Mouse (Mus musculus): ENCODE results near the gene Eno4. TPM values are rescaled to one million over a fixed set of nuclear protein-coding genes. Genes with fewer than 3 reads are reported as not detected.

Gene Eno4
- polyA plus RNA-seq, 1 experiment from 2014 or later = 2.1 TPM

- Histone ChIP-seq H3K9ac (ENCODE audit: low read depth, low read length) (no peak overlapping the region), H3K36me3 (ENCODE audit: control insufficient read depth, insufficient read depth, low read length) (no peaks in the 10 kb centered on the region), H3K27me3 (replicated peaks; ENCODE audit: control insufficient read depth, insufficient read depth, low read length) (peaks cover 27% of the 10 kb centered on the region), H3K27ac (ENCODE audit: low read depth, low read length) (no peak overlapping the region), H3K4me1 (ENCODE audit: control insufficient read depth, insufficient read depth, low read depth, low read length) (peaks cover 8% of the 10 kb centered on the region; the same call in 1 of the 2 replicates), H3K4me2 (ENCODE audit: low read length) (peak overlapping the region; percentile 41), H3K4me3 (ENCODE audit: low read length) (peak overlapping the region; percentile 5; the same call in 1 of the 2 replicates), H3K9me3 (ENCODE audit: control insufficient read depth, low read length) (no peaks in the 10 kb centered on the region)
- ATAC-seq = no peak
- 49% methylated on average over 5 of the region's 5 CpGs for WGBS
These were observed 36.8 kb downstream of the Eno4 start for GRCm38 (mm10) chr19:58980056-58980440.

DNA sequence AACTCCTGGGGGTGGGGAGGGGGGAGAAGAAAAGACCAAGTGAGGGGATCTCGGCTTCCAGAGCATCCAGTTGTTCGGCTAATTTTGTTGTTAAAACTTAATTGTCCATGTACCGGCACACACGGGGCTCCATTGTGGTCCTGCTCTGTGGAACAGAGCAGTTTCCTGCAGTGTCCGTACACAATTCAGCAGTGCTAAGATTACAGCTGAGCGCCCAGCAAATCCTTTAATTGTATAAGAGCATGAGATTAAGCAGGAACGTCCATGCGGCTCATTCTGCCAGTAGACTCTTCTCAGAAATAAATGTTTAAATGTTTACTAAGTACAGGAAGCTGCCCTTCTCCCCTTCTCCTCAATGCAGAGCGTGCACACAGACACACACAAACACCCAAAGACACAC, 38.3 kb downstream of the Eno4 start:
- no peaks in the 10 kb centered on the region for H3K9me3 ChIP-seq (ENCODE audit: control insufficient read depth, low read length)
- H3K4me3 ChIP-seq (ENCODE audit: low read length) = no peak overlapping the region
- no peak for ATAC-seq
- H3K9ac ChIP-seq (ENCODE audit: low read depth, low read length) = no peak overlapping the region
- H3K4me2 ChIP-seq (ENCODE audit: low read length) = peak overlapping the region; percentile 19; the same call in 1 of the 2 replicates
- no peak overlapping the region for H3K27ac ChIP-seq (ENCODE audit: low read depth, low read length)
- WGBS = 17% methylated on average over 9 of the region's 9 CpGs
- H3K4me1 ChIP-seq (ENCODE audit: control insufficient read depth, insufficient read depth, low read depth, low read length) = peaks cover 8% of the 10 kb centered on the region; the same call in 1 of the 2 replicates
- peaks cover 23% of the 10 kb centered on the region for H3K27me3 ChIP-seq (replicated peaks; ENCODE audit: control insufficient read depth, insufficient read depth, low read length)
- no peaks in the 10 kb centered on the region for H3K36me3 ChIP-seq (ENCODE audit: control insufficient read depth, insufficient read depth, low read length)

DNA sequence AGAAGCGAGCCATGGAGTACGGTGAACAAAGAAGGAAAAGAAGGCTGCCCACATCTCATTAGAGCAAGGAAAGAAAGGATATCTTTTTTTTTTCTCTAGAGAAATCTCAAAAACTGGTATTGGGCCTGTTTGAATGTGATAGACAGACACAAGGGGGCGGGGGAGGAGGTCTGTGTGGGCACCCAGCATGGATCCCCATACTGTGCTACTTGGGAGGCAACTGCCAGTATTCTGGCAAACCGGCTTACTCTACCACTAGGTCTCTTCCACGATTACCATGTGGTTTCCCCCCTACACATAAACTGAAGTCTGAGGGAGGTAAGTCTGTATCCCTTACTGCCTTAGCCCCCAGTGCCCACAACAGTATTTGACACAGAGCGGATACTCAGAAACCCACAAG, 59.6 kb downstream of the Eno4 start:
- H3K4me3 ChIP-seq (ENCODE audit: low read length) = no peak overlapping the region
- H3K36me3 ChIP-seq (ENCODE audit: control insufficient read depth, insufficient read depth, low read length) = peaks cover 10% of the 10 kb centered on the region
- no peak overlapping the region for H3K27ac ChIP-seq (ENCODE audit: low read depth, low read length)
- no peak for ATAC-seq
- no peaks in the 10 kb centered on the region for H3K9me3 ChIP-seq (ENCODE audit: control insufficient read depth, low read length)
- no peak overlapping the region for H3K9ac ChIP-seq (ENCODE audit: low read depth, low read length)
- no peak overlapping the region for H3K4me2 ChIP-seq (ENCODE audit: low read length)
- no peaks in the 10 kb centered on the region for H3K4me1 ChIP-seq (ENCODE audit: control insufficient read depth, insufficient read depth, low read depth, low read length)
- H3K27me3 ChIP-seq (replicated peaks; ENCODE audit: control insufficient read depth, insufficient read depth, low read length) = no peaks in the 10 kb centered on the region
- 81% methylated on average over 6 of the region's 6 CpGs for WGBS

GRCm38 (mm10) chr19:59006577-59007340, 63.5 kb downstream of the Eno4 start:
- WGBS = 40% methylated on average over 15 of the region's 15 CpGs
- Histone ChIP-seq H3K9ac (ENCODE audit: low read depth, low read length) (no peak overlapping the region), H3K9me3 (ENCODE audit: control insufficient read depth, low read length) (no peaks in the 10 kb centered on the region), H3K27ac (ENCODE audit: low read depth, low read length) (no peak overlapping the region), H3K4me3 (ENCODE audit: low read length) (no peak overlapping the region), H3K4me2 (ENCODE audit: low read length) (no peak overlapping the region), H3K4me1 (ENCODE audit: control insufficient read depth, insufficient read depth, low read depth, low read length) (no peaks in the 10 kb centered on the region), H3K36me3 (ENCODE audit: control insufficient read depth, insufficient read depth, low read length) (peaks cover 12% of the 10 kb centered on the region), H3K27me3 (replicated peaks; ENCODE audit: control insufficient read depth, insufficient read depth, low read length) (no peaks in the 10 kb centered on the region)
- peak; percentile 77; the same call in 1 of the 2 replicates for ATAC-seq

DNA sequence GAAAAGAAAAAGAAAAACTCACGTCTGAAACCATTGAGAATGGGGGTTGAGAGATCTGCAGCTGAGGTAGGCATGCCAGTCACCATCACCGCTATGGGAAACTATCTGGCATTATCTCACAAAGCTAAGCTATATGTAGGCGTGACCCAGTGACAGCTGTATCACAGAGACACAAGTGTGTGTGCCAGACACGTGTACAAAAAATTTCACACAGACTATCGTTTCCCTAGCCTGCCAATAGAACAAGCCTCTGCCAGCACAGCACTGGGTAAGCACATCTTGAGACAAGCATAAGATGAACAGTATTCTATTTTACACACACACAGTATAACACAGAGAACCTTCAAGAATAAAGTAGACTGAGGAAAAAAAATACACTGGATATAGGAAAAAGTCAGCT, 67.6 kb downstream of the Eno4 start:
- no peak overlapping the region for H3K4me3 ChIP-seq (ENCODE audit: low read length)
- no peaks in the 10 kb centered on the region for H3K9me3 ChIP-seq (ENCODE audit: control insufficient read depth, low read length)
- H3K27ac ChIP-seq (ENCODE audit: low read depth, low read length) = no peak overlapping the region
- H3K4me1 ChIP-seq (ENCODE audit: control insufficient read depth, insufficient read depth, low read depth, low read length) = no peaks in the 10 kb centered on the region
- H3K27me3 ChIP-seq (replicated peaks; ENCODE audit: control insufficient read depth, insufficient read depth, low read length) = no peaks in the 10 kb centered on the region
- H3K9ac ChIP-seq (ENCODE audit: low read depth, low read length) = no peak overlapping the region
- no peak overlapping the region for H3K4me2 ChIP-seq (ENCODE audit: low read length)
- no peak for ATAC-seq
- 0 out of 2 replicates have a peak, but pooled peaks cover 5% of the 10 kb centered on the region for H3K36me3 ChIP-seq (ENCODE audit: control insufficient read depth, insufficient read depth, low read length)
- 64% methylated on average over 5 of the region's 5 CpGs for WGBS

Small RNAs within 50 kb of the gene (microRNA-seq; reads per million reads assigned to microRNA genes)
- gene Mir3086 = 3.3 reads per million, percentile 9 among the genes with 10 or more reads in this experiment

Other genes starting within 250 kb of the Eno4 start
- gene Pnliprp1, start 214.5 kb upstream of the Eno4 start, polyA plus RNA-seq (2015; fragmentation: Nextera tagmentation; extraction: Ambion mirVana) = 0.46 TPM in 1 of 2 replicates, not detected in the other
- gene Pnliprp2, start 183.7 kb upstream of the Eno4 start, polyA plus RNA-seq (2015; fragmentation: Nextera tagmentation; extraction: Ambion mirVana) = 0.10 and 0.13 TPM in 2 replicates
- gene 1700019N19Rik, start 149.0 kb upstream of the Eno4 start, polyA plus RNA-seq (2015; fragmentation: Nextera tagmentation; extraction: Ambion mirVana) = not detected in 2 replicates
- 62.6 and 73.1 TPM in 2 replicates for gene Hspa12a, start 229 bp downstream of the Eno4 start, polyA plus RNA-seq (2015; fragmentation: Nextera tagmentation; extraction: Ambion mirVana)
- gene Shtn1, start 132.7 kb downstream of the Eno4 start, polyA plus RNA-seq (2015; fragmentation: Nextera tagmentation; extraction: Ambion mirVana) = 57.0 and 59.3 TPM in 2 replicates
- 0.31 TPM in 1 of 2 replicates, not detected in the other for gene Vax1, start 226.6 kb downstream of the Eno4 start, polyA plus RNA-seq (2015; fragmentation: Nextera tagmentation; extraction: Ambion mirVana)